Mouse (Mus musculus) gastrocnemius, postnatal 36 days (tissue): ENCODE data around the gene Il18. TPM values are rescaled to one million over a fixed set of nuclear protein-coding genes. Genes with fewer than 3 reads are reported as not detected.

Experiments used
- DNase-seq, 2 experiments: peaks; one replicate each; pipeline ENCODE4 v3.0.0; 2022
- intact Hi-C: fragments of 180-260 bp; cut with DNase I; formaldehyde crosslinking; loops from one replicate; pipeline ENCODE4 v1.15.1; 2025
- long read RNA-seq, 2 experiments: library from polyadenylated mRNA; stranded (forward); transcript quantifications; one replicate each; pipeline ENCODE4 v2.0.0; 2021
- total RNA-seq, 2 experiments: library from RNA; stranded (reverse); gene quantifications; 2 replicates each; pipeline ENCODE4 v1.2.3; 2021

Il18 gene
- 1 to 10 TPM in 1 of 2 experiments, under 1 TPM in 1; 0.87 to 1.4 TPM for total RNA-seq
- long read RNA-seq, experiment 1 = 0 reads
- long read RNA-seq, experiment 2, partial matches to known transcripts = 0 of 1 reads
- long read RNA-seq, experiment 2, other reads (novel, unspliced or antisense) = 1 of 1 reads

- DNase-seq = no peak
- intact Hi-C loops = no loop called here
Measured at GRCm38 (mm10) chr9:50554241-50555093, at the start of gene Il18. Il18 (plus strand) TSS chr9:50554827.

GRCm38 (mm10) chr9:50505405-50505804 lies 49.2 kb upstream of the Il18 start:
- intact Hi-C loops = no loop called here
- DNase-seq = no peak

GRCm38 (mm10) chr9:50507570-50507969 lies 47.1 kb upstream of the Il18 start:
- DNase-seq = no peak
- intact Hi-C loops = no loop called here

- DNase-seq = no peak
- intact Hi-C loops = no loop called here
Measured at GRCm38 (mm10) chr9:50515462-50515861, 39.2 kb upstream of the Il18 start.

GRCm38 (mm10) chr9:50518781-50519180 lies 35.8 kb upstream of the Il18 start:
- no peak for DNase-seq
- intact Hi-C loops = no loop called here

- intact Hi-C loops = no loop called here
- no peak for DNase-seq
Measured at GRCm38 (mm10) chr9:50520748-50521147, 33.9 kb upstream of the Il18 start.

- intact Hi-C loops = no loop called here
- no peak for DNase-seq
Measured at GRCm38 (mm10) chr9:50521562-50521961, 33.1 kb upstream of the Il18 start.

GRCm38 (mm10) chr9:50522574-50522973 lies 32.1 kb upstream of the Il18 start:
- no peak for DNase-seq
- intact Hi-C loops = no loop called here

GRCm38 (mm10) chr9:50524936-50525335 lies 29.7 kb upstream of the Il18 start:
- intact Hi-C loops = no loop called here
- DNase-seq = no peak

GRCm38 (mm10) chr9:50525585-50525984 lies 29.0 kb upstream of the Il18 start:
- intact Hi-C loops = no loop called here
- no peak for DNase-seq

- no peak for DNase-seq
- intact Hi-C loops = loop anchor here (1.0 kb wide), 1 partner anchor 65 kb away; no protein-coding TSS in a partner anchor
Measured at GRCm38 (mm10) chr9:50527860-50528259, 26.8 kb upstream of the Il18 start.

GRCm38 (mm10) chr9:50528293-50528892 lies 26.2 kb upstream of the Il18 start, which contains the start of gene Pts:
Pts (minus strand) TSS chr9:50528724.
- peak; percentile 97 to 99 for DNase-seq
- intact Hi-C loops = loop anchor here (1.0 kb wide), 1 partner anchor 65 kb away; no protein-coding TSS in a partner anchor

GRCm38 (mm10) chr9:50530890-50531289 lies 23.7 kb upstream of the Il18 start:
- intact Hi-C loops = loop anchor here (5.0 kb wide), 2 partner anchors 89 to 194 kb away; no protein-coding TSS in a partner anchor

GRCm38 (mm10) chr9:50533328-50533727 lies 21.3 kb upstream of the Il18 start:
- intact Hi-C loops = loop anchor here (5.0 kb wide), 2 partner anchors 91 to 196 kb away; no protein-coding TSS in a partner anchor

More at GRCm38 (mm10) chr9:50530890-50531289, 23.7 kb upstream of the Il18 start:
- no peak for DNase-seq

GRCm38 (mm10) chr9:50533791-50534190 lies 20.8 kb upstream of the Il18 start:
- intact Hi-C loops = loop anchor here (5.0 kb wide), 2 partner anchors 91 to 196 kb away; no protein-coding TSS in a partner anchor

More at GRCm38 (mm10) chr9:50533328-50533727, 21.3 kb upstream of the Il18 start:
- no peak for DNase-seq

GRCm38 (mm10) chr9:50535930-50536329 lies 18.7 kb upstream of the Il18 start:
- intact Hi-C loops = no loop called here
- no peak for DNase-seq

More at GRCm38 (mm10) chr9:50533791-50534190, 20.8 kb upstream of the Il18 start:
- DNase-seq = no peak

- DNase-seq = no peak
- intact Hi-C loops = no loop called here
Measured at GRCm38 (mm10) chr9:50536603-50537135, 18.0 kb upstream of the Il18 start.

- DNase-seq = no peak
- intact Hi-C loops = no loop called here
Measured at GRCm38 (mm10) chr9:50537295-50537694, 17.3 kb upstream of the Il18 start.

GRCm38 (mm10) chr9:50540170-50540569 lies 14.5 kb upstream of the Il18 start:
- no peak for DNase-seq
- intact Hi-C loops = no loop called here

- intact Hi-C loops = no loop called here
- DNase-seq = no peak
Measured at GRCm38 (mm10) chr9:50542401-50542800, 12.2 kb upstream of the Il18 start.
